Mouse (Mus musculus) forelimb bud, embryonic 11.5 days (tissue): Measurements from ENCODE around the gene Fbh1.

Experiments
- DNase-seq: peaks from one replicate; pipeline ENCODE4 v3.0.0-alpha.2; 2012; ENCODE audit warnings: low read depth, low spot score

Fbh1 gene

GRCm38 (mm10) chr2:11722564-11722963 lies 54.8 kb downstream of the Fbh1 start:
- no peak for DNase-seq

DNA sequence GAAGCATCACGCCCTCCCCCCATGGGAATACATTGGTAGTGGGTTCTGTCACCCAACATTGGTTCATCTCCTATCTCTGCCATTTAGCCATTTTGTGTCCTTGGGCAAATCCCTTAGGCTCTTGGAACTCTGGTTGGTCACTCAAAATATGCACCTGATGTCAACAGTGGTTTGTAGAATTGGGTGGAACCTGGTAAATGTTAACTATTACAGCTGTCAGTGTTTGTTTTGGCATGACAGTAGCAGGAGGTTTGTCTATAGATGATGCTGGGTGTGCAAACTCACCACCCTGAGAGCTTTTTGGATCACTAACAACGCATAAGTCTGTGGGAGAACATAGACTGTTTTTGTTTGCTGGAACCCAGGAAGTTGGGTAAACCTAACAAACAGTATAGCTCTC lies 58.8 kb downstream of the Fbh1 start:
- no peak for DNase-seq

DNA sequence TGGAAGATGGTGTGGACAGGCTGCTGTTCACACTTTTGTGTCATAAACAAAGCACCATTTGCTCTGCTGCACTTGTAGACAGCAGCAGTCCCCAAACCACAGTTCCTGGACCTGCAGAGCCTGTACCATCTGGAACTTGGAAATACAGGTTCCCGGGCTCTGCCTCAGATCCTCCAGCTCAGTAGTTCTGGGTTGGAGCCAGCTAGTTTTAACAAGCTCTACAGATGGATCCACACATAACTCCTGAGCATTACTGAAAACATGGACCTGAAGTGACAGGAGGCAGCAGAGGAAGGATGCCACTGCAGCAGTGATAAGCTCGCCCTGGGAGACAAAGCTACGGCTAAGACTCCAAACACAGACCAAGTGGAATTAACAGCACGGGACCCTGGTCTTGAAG lies 62.8 kb downstream of the Fbh1 start:
- DNase-seq: no peak

- DNase-seq: no peak
Measured at GRCm38 (mm10) chr2:11713021-11713420, 64.4 kb downstream of the Fbh1 start.

DNA sequence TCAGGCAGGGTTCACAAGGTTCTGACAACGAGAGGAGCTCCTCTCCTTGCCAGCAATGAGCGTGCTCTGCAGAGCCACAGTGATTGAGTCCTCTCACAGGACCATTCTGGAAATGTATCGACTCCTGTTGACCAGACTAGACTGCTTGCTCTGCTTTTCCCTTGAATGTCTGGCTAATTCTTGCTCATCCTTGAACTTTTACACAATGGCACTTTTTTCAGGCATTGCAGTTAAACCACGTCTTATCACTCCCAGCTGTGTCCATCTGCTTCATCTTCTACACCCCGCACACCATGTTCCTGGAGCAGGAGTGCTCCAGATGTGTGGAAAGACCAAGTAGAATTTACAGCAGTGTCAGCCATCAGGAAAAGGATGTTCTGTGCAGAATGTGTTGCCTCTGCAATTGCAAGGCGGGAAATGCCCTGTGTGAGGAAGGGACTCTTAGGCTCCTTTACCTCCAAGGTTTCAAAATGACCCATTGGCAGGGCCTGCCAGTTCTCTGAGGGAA lies 64.8 kb downstream of the Fbh1 start:
- DNase-seq: no peak

DNA sequence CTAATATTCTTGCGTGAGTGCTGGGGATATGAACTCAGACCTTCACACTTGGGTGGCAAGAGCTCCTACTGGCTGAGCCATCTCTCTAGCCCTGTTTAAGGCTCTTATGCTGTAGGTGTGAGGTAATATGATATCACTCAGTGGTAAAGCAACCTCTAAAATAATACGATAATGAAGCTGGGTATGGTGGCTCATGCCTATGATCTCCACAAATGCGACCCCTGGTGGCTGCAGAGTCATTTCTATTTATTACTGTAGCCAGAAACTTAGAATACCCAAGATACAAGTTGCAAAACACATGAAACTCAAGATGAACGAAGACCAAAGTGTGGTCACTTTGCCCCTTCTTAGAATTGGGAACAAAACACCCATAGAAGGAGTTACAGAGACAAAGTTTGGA lies 67.3 kb downstream of the Fbh1 start:
- peak; percentile 8 for DNase-seq

DNA sequence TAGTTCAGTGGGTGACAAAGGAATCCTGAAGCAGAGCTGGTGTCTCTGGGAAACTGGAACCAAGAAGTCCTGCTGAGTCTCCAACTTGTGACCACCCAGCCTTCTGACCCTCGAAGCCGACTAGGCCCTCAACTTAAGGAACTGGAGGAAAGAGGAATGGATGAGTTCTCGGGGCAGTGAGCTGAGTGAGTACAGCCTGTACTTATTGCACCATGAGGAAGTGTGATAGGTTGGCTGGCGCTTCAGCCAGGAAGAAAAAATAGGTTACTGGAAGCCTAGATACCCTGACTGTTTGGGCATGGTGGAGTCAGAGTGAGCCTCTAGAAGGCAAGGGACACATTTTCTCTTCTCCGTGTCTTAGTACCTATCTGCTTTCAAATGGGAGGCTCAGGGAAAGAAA lies 68.8 kb downstream of the Fbh1 start:
- no peak for DNase-seq

GRCm38 (mm10) chr2:11706746-11707065 lies 70.7 kb downstream of the Fbh1 start:
- DNase-seq: no peak

GRCm38 (mm10) chr2:11706030-11706745 lies 71.2 kb downstream of the Fbh1 start:
- peak; percentile 3 for DNase-seq

- DNase-seq: peak; percentile 23
Measured at GRCm38 (mm10) chr2:11705201-11706025, 72.0 kb downstream of the Fbh1 start, which contains the start of gene Il15ra. Gene Il15ra, plus strand, starts transcription at chr2:11705290.

DNA sequence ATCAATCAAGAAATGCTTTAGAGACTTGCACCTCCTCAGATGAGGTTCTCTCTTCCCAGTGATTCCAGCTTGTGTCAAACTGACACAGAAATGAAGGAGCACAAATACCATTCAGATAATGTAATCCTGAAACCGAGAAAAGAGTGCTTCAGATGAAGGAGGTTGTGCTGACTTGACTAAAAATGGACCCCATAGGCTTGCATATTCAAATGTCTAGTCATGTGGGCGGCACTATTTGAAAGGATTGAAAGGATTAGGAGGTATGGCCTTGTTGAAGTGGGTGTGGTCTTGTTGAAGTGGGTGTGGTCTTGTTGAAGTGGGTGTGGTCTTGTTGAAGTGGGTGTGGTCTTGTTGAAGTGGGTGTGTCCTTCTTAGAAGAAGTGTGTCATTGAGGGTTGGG lies 77.5 kb downstream of the Fbh1 start:
- DNase-seq: no peak

DNA sequence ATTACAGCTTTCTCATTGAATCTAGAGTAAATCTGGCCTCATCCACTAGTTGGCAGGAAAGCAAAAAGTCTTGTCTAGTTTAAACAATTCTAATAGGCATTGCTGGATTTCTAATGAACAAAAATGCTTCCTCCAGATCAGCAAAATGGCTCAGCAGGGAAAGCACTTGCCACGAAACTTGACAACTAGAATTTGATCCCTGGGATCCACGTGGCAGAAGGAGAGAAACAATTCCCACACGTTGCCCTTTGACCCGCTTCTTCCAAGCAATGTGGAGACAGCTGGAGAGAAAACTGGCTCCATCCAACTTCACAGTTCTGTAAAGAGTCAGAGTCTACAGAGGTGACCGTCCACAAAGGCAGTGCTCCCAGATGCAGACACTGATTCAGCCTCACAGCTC lies 78.4 kb downstream of the Fbh1 start:
- DNase-seq: no peak

- DNase-seq: no peak
Measured at GRCm38 (mm10) chr2:11695867-11696266, 81.5 kb downstream of the Fbh1 start.

- no peak for DNase-seq
Measured at GRCm38 (mm10) chr2:11694104-11694503, 83.3 kb downstream of the Fbh1 start.

DNA sequence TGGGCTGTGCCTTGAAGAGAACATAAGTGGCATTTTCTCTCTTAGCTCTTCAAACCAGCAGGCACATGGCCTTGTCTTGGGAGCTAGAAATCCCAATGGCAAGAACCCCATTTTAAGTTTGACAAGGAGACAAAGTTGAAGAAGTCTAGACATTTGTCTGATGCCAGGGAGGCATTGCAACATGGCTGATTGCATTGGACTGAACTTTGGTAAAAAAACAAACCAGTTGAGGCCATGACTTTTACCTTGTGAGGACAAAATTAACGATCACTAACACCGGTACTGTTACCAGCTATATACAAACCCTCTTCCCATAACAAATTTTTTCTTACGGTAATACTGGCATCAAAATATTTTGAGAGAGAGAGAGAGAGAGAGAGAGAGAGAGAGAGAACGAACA lies 84.0 kb downstream of the Fbh1 start:
- DNase-seq: no peak
